Comparison of ENCODE assay signal across 13 mouse cellular contexts in the genomic region with DNA sequence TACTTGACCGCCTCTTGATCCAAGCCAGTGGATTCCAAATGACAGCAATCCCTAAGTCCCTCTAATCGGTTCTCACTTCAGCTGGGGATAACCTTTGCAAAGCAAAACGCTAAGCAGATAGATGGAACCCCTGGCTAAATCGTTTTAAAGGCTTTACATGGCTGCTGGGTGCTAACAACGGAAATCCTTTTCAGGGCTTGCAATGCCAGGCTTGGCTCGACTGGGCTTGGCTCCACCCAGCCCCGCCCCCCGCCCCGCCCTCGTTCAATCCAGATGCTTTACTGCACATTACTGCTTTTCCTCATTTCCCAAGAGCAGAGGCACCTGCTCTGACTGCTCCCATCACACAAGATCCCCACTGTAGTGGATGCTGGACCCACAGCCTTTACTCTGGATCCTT. TPM values are rescaled to one million over a fixed set of nuclear protein-coding genes. Genes with fewer than 3 reads are reported as not detected.
DNase-seq lines count a peak whose midpoint lies in the region; ATAC-seq and TF ChIP-seq lines count a peak whose summit lies in the region.
"Had no signal": no experiment of that assay in that cellular context is flagged by ENCODE, and none has a peak within 500 bp of the region (broad histone marks: within the 10 kb centered on the region; RNA-seq: fewer than 3 reads in every experiment).

No protein-coding gene starts in this region.

- peaks cover 45% of the 10 kb centered on the region for H3K27me3 ChIP-seq in midbrain, embryonic 12.5 days
- H3K27me3 ChIP-seq in midbrain, postnatal 0 days (ENCODE audit: insufficient read depth, low read length), result no peaks in the 10 kb centered on the region
- peaks cover 38% of the 10 kb centered on the region for H3K27me3 ChIP-seq in liver, embryonic 13.5 days
- H3K27me3 ChIP-seq: Patski had no signal

- TF ChIP-seq CTCF in midbrain, postnatal 0 days (IDR thresholded peaks at IDR 0.05), result no peak

- peak overlapping the region; percentile 29 for H3K4me2 ChIP-seq in midbrain, embryonic 12.5 days (replicated peaks)
- no peak overlapping the region for H3K4me2 ChIP-seq in midbrain, postnatal 0 days (ENCODE audit: low read depth, low read length, poor library complexity, severe bottlenecking)
- peak overlapping the region; percentile 12; the same call in 1 of the 2 replicates for H3K4me2 ChIP-seq in liver, embryonic 13.5 days
- H3K4me2 ChIP-seq: limb, embryonic 12.5 days had no signal

- H3K27ac ChIP-seq in midbrain, embryonic 12.5 days (replicated peaks), result no peak overlapping the region
- H3K27ac ChIP-seq in midbrain, postnatal 0 days (ENCODE audit: low read depth, low read length), result no peak overlapping the region
- H3K27ac ChIP-seq in liver, embryonic 13.5 days, result no peak overlapping the region
- H3K27ac ChIP-seq: limb, embryonic 12.5 days had no signal

- ATAC-seq in midbrain, embryonic 12.5 days (ENCODE audit: low FRiP score, low read depth), result no peak
- ATAC-seq in midbrain, postnatal 0 days (ENCODE audit: low FRiP score), result no peak
- no peak for ATAC-seq in liver, embryonic 13.5 days (ENCODE audit: low read depth)
- ATAC-seq: intestine, postnatal 0 days; lung, postnatal 0 days; Patski had no signal

- 14% methylated on average over 10 of the region's 10 CpGs for WGBS in midbrain, embryonic 12.5 days
- 16% methylated on average over 10 of the region's 10 CpGs for WGBS in midbrain, postnatal 0 days
- WGBS in liver, embryonic 13.5 days (ENCODE audit: insufficient replicate concordance), result 15% methylated on average over 10 of the region's 10 CpGs

- peaks cover 26% of the 10 kb centered on the region for H3K4me1 ChIP-seq in midbrain, embryonic 12.5 days
- peaks cover 5% of the 10 kb centered on the region for H3K4me1 ChIP-seq in midbrain, postnatal 0 days (ENCODE audit: insufficient read depth, low read length)
- peaks cover 20% of the 10 kb centered on the region for H3K4me1 ChIP-seq in liver, embryonic 13.5 days (replicated peaks)

- DNase-seq in cerebellum, postnatal 10 days, result peak; percentile 18 to 25
- DNase-seq in cerebellum, adult 11 months, result no peak
- DNase-seq in midbrain, postnatal 0 days (ENCODE audit: low spot score), result no peak
- no peak for DNase-seq in liver, embryonic 13.5 days
- peak; percentile 43 for DNase-seq in thymus, postnatal 4 days
- DNase-seq in right cerebral cortex, postnatal 10 days (ENCODE audit: low spot score in 2 of 2), result no peak
- no peak for DNase-seq in MN1 (ENCODE audit: low spot score)
- DNase-seq: gastrocnemius, postnatal 25 days had no signal

- no peak overlapping the region for H3K9ac ChIP-seq in midbrain, embryonic 12.5 days (replicated peaks)
- H3K9ac ChIP-seq in midbrain, postnatal 0 days (replicated peaks; ENCODE audit: low read length, poor library complexity, severe bottlenecking), result no peak overlapping the region
- no peak overlapping the region for H3K9ac ChIP-seq in liver, embryonic 13.5 days
- H3K9ac ChIP-seq: limb, embryonic 12.5 days had no signal

- H3K36me3 ChIP-seq in midbrain, embryonic 12.5 days, result no peaks in the 10 kb centered on the region
- no peaks in the 10 kb centered on the region for H3K36me3 ChIP-seq in midbrain, postnatal 0 days (ENCODE audit: insufficient read depth, low read length)
- H3K36me3 ChIP-seq in liver, embryonic 13.5 days, result no peaks in the 10 kb centered on the region
- H3K36me3 ChIP-seq: limb, embryonic 12.5 days had no signal

- H3K4me3 ChIP-seq in midbrain, embryonic 12.5 days, result no peak overlapping the region
- no peak overlapping the region for H3K4me3 ChIP-seq in midbrain, postnatal 0 days (ENCODE audit: low read depth, low read length)
- no peak overlapping the region for H3K4me3 ChIP-seq in liver, embryonic 13.5 days (replicated peaks)
- H3K4me3 ChIP-seq: limb, embryonic 12.5 days had no signal

- no peaks in the 10 kb centered on the region for H3K9me3 ChIP-seq in midbrain, embryonic 12.5 days
- H3K9me3 ChIP-seq in midbrain, postnatal 0 days (ENCODE audit: low read length), result no peaks in the 10 kb centered on the region
- no peaks in the 10 kb centered on the region for H3K9me3 ChIP-seq in liver, embryonic 13.5 days (replicated peaks)
- H3K9me3 ChIP-seq: limb, embryonic 12.5 days had no signal

RNA-seq across cellular contexts. Expression of gene Rnf7, which starts 36.4 kb away (rescaled TPM):
- polyA plus RNA-seq in midbrain, embryonic 12.5 days (2016; fragmentation: Nextera tagmentation; extraction: Ambion mirVana), result 237 and 242 TPM in 2 replicates
- 267 and 406 TPM in 2 replicates for total RNA-seq in midbrain, postnatal 0 days (2014; rRNA removed)
- 215 and 217 TPM in 2 replicates for polyA plus RNA-seq in midbrain, postnatal 0 days (2015; fragmentation: Nextera tagmentation; extraction: Ambion mirVana)
- 91.3 and 91.7 TPM in 2 replicates for polyA plus RNA-seq in liver, embryonic 13.5 days (2015; fragmentation: Nextera tagmentation; extraction: Ambion mirVana)

Comparison
In these comparisons a context has a peak if more than half of its experiments do, and no peak if none do; other contexts are left out.
1. DNase-seq: peak in cerebellum, postnatal 10 days (2 of 2) and thymus, postnatal 4 days (single experiment); none in cerebellum, adult 11 months (single experiment), midbrain, postnatal 0 days (single experiment), liver, embryonic 13.5 days (single experiment), right cerebral cortex, postnatal 10 days (0 of 2) and MN1 (single experiment).